Mouse (Mus musculus): Measurements from ENCODE around the gene Cbfa2t3. TPM values are rescaled to one million over a fixed set of nuclear protein-coding genes. Genes with fewer than 3 reads are reported as not detected.

Gene Cbfa2t3
- polyA plus RNA-seq, 2 experiments: 1.9 to 3.3 TPM

- peak; percentile 79 to 88 (median 88) for DNase-seq (ENCODE audit: low read depth in 3 of 3, low spot score in 3 of 3)
- WGBS (ENCODE audit: insufficient replicate concordance): 29% methylated on average over 19 of the region's 19 CpGs
- TF ChIP-seq EP300 (IDR thresholded peaks at IDR 0.05; ENCODE audit: low read depth): peak; percentile 96
- no peak for TF ChIP-seq CTCF (IDR thresholded peaks at IDR 0.05; ENCODE audit: low read depth)
- Histone ChIP-seq H3K9me3 (ENCODE audit: control insufficient read depth, low read length) (no peaks in the 10 kb centered on the region), H3K27ac (peak overlapping the region; percentile 85), H3K4me3 (ENCODE audit: insufficient read depth in 1 of 2, low read depth in 2 of 2, low read length in 2 of 2) (peak overlapping the region in 1 of 2 experiments; percentile 16; a peak in 1 of 4 replicates), H3K9ac (replicated peaks) (peak overlapping the region; percentile 52), H3K4me1 (replicated peaks; ENCODE audit: control insufficient read depth in 2 of 2, insufficient read depth in 2 of 2, low read length in 1 of 2) (peaks cover 50 to 67% of the 10 kb centered on the region in 2 experiments), H3K36me3 (replicated peaks; ENCODE audit: control insufficient read depth, insufficient read depth, low read depth) (no peaks in the 10 kb centered on the region), H3K27me3 (ENCODE audit: control insufficient read depth, insufficient read depth, low read length) (peaks cover 9% of the 10 kb centered on the region), H3K4me2 (ENCODE audit: low read depth) (peak overlapping the region; percentile 65)
- ATAC-seq (ENCODE audit: insufficient read depth): peak; percentile 90
These were observed 13.6 kb downstream of the Cbfa2t3 start for GRCm38 (mm10) chr8:122685097-122685861.

- DNase-seq (ENCODE audit: low read depth in 3 of 3, low spot score in 3 of 3) (peak; percentile 54 to 66 (median 56)), ATAC-seq (ENCODE audit: insufficient read depth) (peak; percentile 51)
- Histone ChIP-seq H3K4me2 (ENCODE audit: low read depth) (no peak overlapping the region), H3K27me3 (ENCODE audit: control insufficient read depth, insufficient read depth, low read length) (peaks cover 17% of the 10 kb centered on the region), H3K36me3 (replicated peaks; ENCODE audit: control insufficient read depth, insufficient read depth, low read depth) (no peaks in the 10 kb centered on the region), H3K4me1 (replicated peaks; ENCODE audit: control insufficient read depth in 2 of 2, insufficient read depth in 2 of 2, low read length in 1 of 2) (peaks cover 65 to 72% of the 10 kb centered on the region in 2 experiments), H3K4me3 (ENCODE audit: insufficient read depth in 1 of 2, low read depth in 2 of 2, low read length in 2 of 2) (no peak overlapping the region), H3K9ac (replicated peaks) (no peak overlapping the region), H3K27ac (no peak overlapping the region), H3K9me3 (ENCODE audit: control insufficient read depth, low read length) (no peaks in the 10 kb centered on the region)
- WGBS (ENCODE audit: insufficient replicate concordance): 14% methylated on average over 11 of the region's 11 CpGs
- TF ChIP-seq EP300 (IDR thresholded peaks at IDR 0.05; ENCODE audit: low read depth) (peak; percentile 93), CTCF (IDR thresholded peaks at IDR 0.05; ENCODE audit: low read depth) (no peak)
These were observed 16.1 kb downstream of the Cbfa2t3 start for GRCm38 (mm10) chr8:122682820-122683219.

- WGBS (ENCODE audit: insufficient replicate concordance): 44% methylated on average over 7 of the region's 7 CpGs
- peaks cover 33% of the 10 kb centered on the region for H3K27me3 ChIP-seq (ENCODE audit: control insufficient read depth, insufficient read depth, low read length)
- no peak for TF ChIP-seq CTCF (IDR thresholded peaks at IDR 0.05; ENCODE audit: low read depth)
- TF ChIP-seq EP300 (IDR thresholded peaks at IDR 0.05; ENCODE audit: low read depth): no peak
- no peaks in the 10 kb centered on the region for H3K36me3 ChIP-seq (replicated peaks; ENCODE audit: control insufficient read depth, insufficient read depth, low read depth)
- no peaks in the 10 kb centered on the region for H3K9me3 ChIP-seq (ENCODE audit: control insufficient read depth, low read length)
- H3K27ac ChIP-seq: no peak overlapping the region
- no peak overlapping the region for H3K4me3 ChIP-seq (ENCODE audit: insufficient read depth in 1 of 2, low read depth in 2 of 2, low read length in 2 of 2)
- DNase-seq (ENCODE audit: low read depth in 3 of 3, low spot score in 3 of 3) (no peak), ATAC-seq (ENCODE audit: insufficient read depth) (no peak)
- peaks cover 47 to 48% of the 10 kb centered on the region in 2 experiments for H3K4me1 ChIP-seq (replicated peaks; ENCODE audit: control insufficient read depth in 2 of 2, insufficient read depth in 2 of 2, low read length in 1 of 2)
- no peak overlapping the region for H3K4me2 ChIP-seq (ENCODE audit: low read depth)
- H3K9ac ChIP-seq (replicated peaks): peak overlapping the region; percentile 37; the same call in 1 of the 2 replicates
These were observed 18.7 kb downstream of the Cbfa2t3 start for GRCm38 (mm10) chr8:122680171-122680570.

GRCm38 (mm10) chr8:122679325-122679920, 19.5 kb downstream of the Cbfa2t3 start:
- Histone ChIP-seq H3K4me1 (replicated peaks; ENCODE audit: control insufficient read depth in 2 of 2, insufficient read depth in 2 of 2, low read length in 1 of 2) (peaks cover 40 to 41% of the 10 kb centered on the region in 2 experiments), H3K9ac (replicated peaks) (peak overlapping the region; percentile 37; the same call in 1 of the 2 replicates), H3K27me3 (ENCODE audit: control insufficient read depth, insufficient read depth, low read length) (peaks cover 33% of the 10 kb centered on the region), H3K36me3 (replicated peaks; ENCODE audit: control insufficient read depth, insufficient read depth, low read depth) (no peaks in the 10 kb centered on the region), H3K27ac (no peak overlapping the region), H3K4me2 (ENCODE audit: low read depth) (peak overlapping the region; percentile 73), H3K4me3 (ENCODE audit: insufficient read depth in 1 of 2, low read depth in 2 of 2, low read length in 2 of 2) (peak overlapping the region in 1 of 2 experiments; percentile 57; a peak in 1 of 4 replicates), H3K9me3 (ENCODE audit: control insufficient read depth, low read length) (no peaks in the 10 kb centered on the region)
- DNase-seq (ENCODE audit: low read depth in 3 of 3, low spot score in 3 of 3) (no peak), ATAC-seq (ENCODE audit: insufficient read depth) (no peak)
- WGBS (ENCODE audit: insufficient replicate concordance): 27% methylated on average over 11 of the region's 11 CpGs
- TF ChIP-seq CTCF (IDR thresholded peaks at IDR 0.05; ENCODE audit: low read depth) (no peak), EP300 (IDR thresholded peaks at IDR 0.05; ENCODE audit: low read depth) (no peak)

GRCm38 (mm10) chr8:122678896-122679210, 20.1 kb downstream of the Cbfa2t3 start:
- WGBS (ENCODE audit: insufficient replicate concordance): 2% methylated on average over 14 of the region's 14 CpGs
- Histone ChIP-seq H3K4me2 (ENCODE audit: low read depth) (peak overlapping the region; percentile 73), H3K4me3 (ENCODE audit: insufficient read depth in 1 of 2, low read depth in 2 of 2, low read length in 2 of 2) (peak overlapping the region; percentile 57 to 58), H3K9me3 (ENCODE audit: control insufficient read depth, low read length) (no peaks in the 10 kb centered on the region), H3K9ac (replicated peaks) (peak overlapping the region; percentile 46), H3K27me3 (ENCODE audit: control insufficient read depth, insufficient read depth, low read length) (peaks cover 33% of the 10 kb centered on the region), H3K36me3 (replicated peaks; ENCODE audit: control insufficient read depth, insufficient read depth, low read depth) (no peaks in the 10 kb centered on the region), H3K4me1 (replicated peaks; ENCODE audit: control insufficient read depth in 2 of 2, insufficient read depth in 2 of 2, low read length in 1 of 2) (peaks cover 37% of the 10 kb centered on the region in 2 experiments), H3K27ac (no peak overlapping the region)
- no peak for DNase-seq (ENCODE audit: low read depth in 3 of 3, low spot score in 3 of 3)
- no peak for TF ChIP-seq EP300 (IDR thresholded peaks at IDR 0.05; ENCODE audit: low read depth)
- no peak for TF ChIP-seq CTCF (IDR thresholded peaks at IDR 0.05; ENCODE audit: low read depth)
- ATAC-seq (ENCODE audit: insufficient read depth): no peak

All from liver, embryonic 14.5 days (tissue).